Mouse (Mus musculus) mouse trophoblast stem cell (cell line): ENCODE data around the gene Angptl4.

Experiments used
- in situ Hi-C, 2 experiments: fragments of 300-500 bp; cut with MseI, MboI; formaldehyde crosslinking; loops; 2 replicates in 1 of 2; 3 replicates in 1 of 2; pipeline ENCODE4 v1.15.1; 2025

Angptl4 gene

DNA sequence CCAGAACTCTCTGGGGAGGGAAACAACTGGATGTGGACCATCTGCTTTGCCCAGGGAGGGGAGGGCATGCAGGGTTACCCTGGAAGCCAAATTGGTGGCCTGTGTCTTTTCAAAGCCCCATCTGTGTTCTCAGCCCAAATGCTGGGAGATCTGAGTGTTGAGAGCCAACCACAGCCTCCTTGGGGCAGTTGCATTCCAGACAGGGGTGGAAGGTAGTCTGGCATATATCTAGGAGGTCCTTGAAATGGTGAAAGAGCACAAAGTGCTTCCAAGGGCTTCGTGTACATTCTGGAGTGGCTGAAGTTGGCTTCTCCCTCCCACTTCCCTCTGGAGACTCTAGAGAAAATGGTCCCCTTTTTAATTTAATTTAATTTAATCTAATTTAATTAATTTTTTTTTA, 23.1 kb upstream of the Angptl4 start:
- in situ Hi-C loops, result no loop called here

- in situ Hi-C loops, result no loop called here
These were observed 22.6 kb upstream of the Angptl4 start for GRCm38 (mm10) chr17:33804205-33804604.

DNA sequence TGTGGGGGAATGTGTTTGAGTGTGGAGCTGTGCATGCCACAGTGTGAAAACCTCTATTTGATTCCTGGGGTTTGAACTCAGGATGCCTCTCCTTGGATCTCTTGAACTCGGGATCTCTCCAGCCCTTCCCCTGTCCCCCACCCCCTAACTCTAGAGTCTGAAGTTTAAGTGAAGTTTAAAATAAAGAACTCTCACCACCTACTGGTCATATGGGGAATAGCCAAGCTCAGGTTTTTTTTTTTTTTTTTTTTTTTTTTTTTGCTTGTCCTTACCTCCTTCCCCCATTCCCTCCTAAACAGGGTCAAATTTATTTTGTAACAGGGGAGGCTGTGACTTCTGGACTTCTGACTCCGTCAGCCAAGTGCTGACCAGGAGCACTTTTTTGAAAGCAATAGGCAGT, 20.6 kb upstream of the Angptl4 start:
- in situ Hi-C loops, result no loop called here

- in situ Hi-C loops, result no loop called here
These were observed 17.6 kb upstream of the Angptl4 start for GRCm38 (mm10) chr17:33799277-33799676.

DNA sequence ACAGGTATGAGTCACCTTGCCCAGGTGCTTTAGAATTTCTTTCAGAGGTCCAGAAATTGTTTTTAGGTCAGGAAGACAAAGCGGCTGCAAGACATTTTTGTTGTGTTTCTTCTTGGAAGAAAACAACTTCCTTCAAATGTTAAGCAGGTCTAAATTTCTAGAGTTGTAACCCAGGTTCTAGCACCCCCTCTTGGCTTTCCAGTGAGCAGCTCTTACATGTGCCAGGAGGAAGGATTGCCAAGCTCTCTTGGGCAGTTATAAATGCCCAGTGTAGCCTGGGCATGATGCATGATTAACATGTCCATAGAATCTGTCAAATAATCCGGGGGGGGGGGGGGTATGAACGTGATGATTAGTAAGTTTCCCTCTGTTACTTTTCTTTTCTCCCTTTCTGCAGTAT, 16.7 kb upstream of the Angptl4 start:
- in situ Hi-C loops, result no loop called here

- in situ Hi-C loops, result no loop called here
These were observed 7.1 kb upstream of the Angptl4 start for GRCm38 (mm10) chr17:33788732-33789131.

GRCm38 (mm10) chr17:33786375-33786774, 4.7 kb upstream of the Angptl4 start:
- in situ Hi-C loops, result no loop called here

DNA sequence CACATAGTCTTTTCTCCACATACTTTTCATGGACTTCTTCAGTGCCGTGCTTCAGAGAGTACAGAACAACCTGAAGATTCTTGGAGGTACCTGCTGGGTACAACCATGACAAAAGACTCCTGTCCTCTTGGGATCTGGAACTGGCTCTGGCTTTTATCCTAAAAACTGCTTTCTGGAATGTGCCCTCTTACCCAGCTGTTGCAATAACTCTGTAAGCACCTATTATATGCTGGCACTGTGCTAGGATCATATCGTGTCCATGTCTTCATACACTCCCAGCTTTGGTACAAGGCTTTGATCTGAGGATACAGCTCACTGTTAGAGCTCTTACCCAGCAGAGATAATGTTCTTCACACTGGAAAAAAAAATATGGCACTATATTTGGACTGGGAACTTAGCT, 3.3 kb upstream of the Angptl4 start:
- in situ Hi-C loops, result no loop called here

- in situ Hi-C loops, result no loop called here
These were observed 1.8 kb upstream of the Angptl4 start for GRCm38 (mm10) chr17:33783408-33783807.

GRCm38 (mm10) chr17:33782067-33782466, 437 bp upstream of the Angptl4 start:
- in situ Hi-C loops, result no loop called here

DNA sequence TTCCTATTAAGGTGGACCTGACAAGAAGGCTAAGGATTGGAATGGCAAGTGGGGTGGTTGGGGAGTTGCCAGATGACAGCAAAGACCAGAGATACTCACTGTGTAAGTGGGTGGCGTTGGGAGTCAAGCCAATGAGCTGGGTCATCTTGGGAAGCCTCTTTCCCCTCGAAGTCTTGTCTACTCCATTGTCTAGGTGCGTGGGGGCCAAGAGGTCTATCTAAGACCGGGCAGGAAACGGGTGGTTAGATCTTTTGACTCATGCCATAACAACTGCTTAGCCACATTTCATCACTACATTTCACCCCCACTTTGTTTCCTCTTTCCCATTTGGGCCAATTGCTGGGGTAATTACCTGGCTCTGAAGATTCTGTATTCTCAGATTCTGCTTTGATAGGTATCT, 1.2 kb downstream of the Angptl4 start:
- in situ Hi-C loops, result no loop called here

- in situ Hi-C loops, result no loop called here
These were observed 1.7 kb downstream of the Angptl4 start for GRCm38 (mm10) chr17:33779967-33780295.

DNA sequence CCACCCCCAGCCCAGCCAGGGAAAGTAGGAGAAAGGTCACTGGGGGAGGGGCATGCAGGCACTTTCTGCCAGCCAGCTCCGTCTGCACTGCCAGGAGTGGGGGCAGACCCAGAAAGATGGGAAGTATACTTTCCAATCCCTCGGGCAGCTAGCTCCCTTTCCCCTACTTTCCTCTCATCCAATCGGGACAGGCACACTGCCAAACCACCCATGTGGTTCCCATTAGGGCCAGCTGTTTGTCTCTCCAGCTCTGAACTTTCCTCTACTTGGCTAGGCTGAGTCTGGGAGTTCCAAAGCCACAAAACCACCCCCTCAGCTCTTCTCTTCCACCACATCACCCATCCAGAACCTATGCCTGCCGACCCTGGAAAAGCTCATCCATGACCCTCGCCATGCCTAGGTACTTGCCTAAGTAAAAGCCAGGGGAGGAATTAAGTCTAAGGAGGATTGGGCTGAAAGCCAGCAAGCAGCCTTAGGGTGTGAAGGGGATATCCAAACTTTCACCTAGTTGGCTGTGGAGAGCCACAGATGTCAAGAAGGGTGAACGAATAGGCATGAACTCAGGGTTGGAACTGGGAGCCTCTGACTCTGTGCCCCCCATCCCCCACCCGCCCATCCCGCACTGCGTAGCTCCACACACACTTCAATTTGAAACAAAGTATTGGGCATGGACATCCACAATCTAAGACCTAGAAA, 2.2 kb downstream of the Angptl4 start:
- in situ Hi-C loops, result no loop called here

GRCm38 (mm10) chr17:33775287-33775686, 6.3 kb downstream of the Angptl4 start:
- in situ Hi-C loops, result no loop called here

DNA sequence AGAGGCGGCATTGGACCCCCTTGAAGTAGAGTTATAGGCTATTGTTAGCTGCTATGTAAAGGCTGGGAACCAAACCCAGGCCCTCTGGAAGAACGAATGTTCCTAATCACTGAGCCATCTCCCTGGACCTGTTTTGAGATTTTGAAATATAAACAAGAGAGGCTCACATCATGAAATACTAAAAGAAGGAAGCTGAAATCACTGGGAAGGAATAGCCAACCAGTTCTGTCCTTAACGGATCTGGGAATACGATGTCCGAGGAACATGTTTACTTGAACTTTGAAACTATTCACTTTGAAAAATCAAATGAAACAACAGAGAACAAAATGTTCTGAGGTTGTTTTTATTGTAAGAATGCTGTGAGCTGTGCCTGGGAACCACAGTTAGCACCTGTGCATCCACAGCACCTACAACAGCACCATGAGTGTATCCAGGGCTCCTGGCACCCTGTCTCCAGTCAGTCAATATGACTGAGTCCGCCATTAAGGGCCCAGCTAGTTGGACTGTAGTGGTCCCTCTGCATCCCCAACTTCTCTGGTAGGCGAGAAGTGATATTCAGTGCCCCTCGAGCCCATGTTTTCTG, 7.0 kb downstream of the Angptl4 start:
- in situ Hi-C loops, result no loop called here

DNA sequence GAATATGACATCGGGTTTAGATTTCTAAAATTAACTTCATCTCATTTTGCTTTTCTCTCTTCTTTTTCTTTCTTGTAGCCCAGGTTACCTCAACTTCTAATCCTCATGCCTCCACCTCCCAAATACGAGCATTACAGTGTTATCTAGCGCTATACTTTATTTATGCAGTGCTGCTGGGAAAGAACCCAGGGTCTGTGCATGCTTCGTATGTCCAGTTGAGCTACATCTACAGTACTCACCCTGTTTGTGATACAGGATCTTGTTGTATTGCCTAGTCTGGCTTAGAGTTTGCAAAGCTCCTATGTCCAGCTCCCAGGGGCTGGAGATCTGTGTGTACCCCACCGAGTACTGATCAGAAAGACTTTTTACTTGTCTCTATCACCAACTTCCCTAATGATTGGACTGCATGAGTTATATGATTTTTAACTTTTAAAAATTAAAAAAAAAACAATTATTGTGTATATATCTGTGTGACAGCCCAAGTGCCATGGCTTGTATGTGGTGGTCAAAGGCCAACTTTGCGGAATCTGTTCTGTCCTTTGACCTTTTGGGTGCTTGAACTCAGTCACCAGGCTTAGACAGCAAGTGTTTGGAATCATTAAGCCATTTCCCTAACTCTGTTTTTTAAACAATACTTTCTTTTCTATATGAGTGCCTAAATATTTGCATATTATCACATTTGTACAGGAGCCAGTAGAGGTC, 7.6 kb downstream of the Angptl4 start:
- in situ Hi-C loops, result no loop called here

GRCm38 (mm10) chr17:33773426-33773825, 8.2 kb downstream of the Angptl4 start:
- in situ Hi-C loops, result no loop called here

DNA sequence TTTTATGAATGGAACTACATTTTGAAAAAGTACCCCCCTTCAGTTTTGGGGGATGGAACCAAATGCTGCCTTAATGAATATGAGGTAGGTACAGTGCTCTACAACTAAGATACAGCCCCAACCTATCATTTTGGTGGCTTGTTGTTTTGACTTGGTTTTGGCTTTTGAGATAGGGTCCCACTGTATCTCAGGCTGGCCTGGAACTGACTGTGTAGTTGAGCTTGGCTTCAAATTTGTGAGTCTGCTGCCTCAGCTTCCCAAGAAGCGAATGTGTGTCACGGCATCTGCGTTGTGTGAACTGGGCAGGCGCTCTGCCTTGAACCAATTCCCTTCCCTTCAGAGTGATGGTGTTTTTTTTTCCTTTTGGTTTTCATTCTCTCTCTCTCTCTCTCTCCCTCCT, 10.0 kb downstream of the Angptl4 start:
- in situ Hi-C loops, result no loop called here

DNA sequence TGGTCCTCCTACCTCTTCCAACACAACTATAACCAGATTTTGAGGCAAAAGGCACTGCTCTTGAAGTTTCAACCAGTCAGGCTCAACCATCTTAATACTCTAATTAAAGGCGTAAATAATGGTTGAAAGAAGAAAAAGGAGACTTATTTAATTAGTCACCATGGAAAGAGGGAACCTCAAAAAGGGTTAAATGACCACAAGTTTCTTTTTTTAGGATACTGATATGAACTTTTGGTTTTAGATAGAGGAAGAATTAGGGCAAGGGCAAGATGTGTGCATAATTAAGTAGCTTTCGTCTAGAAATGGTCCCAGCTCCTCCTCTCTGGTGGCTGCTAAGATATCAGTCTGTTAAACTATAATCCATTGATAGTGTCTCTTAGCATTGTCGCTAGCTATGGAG, 15.2 kb downstream of the Angptl4 start:
- in situ Hi-C loops, result no loop called here

DNA sequence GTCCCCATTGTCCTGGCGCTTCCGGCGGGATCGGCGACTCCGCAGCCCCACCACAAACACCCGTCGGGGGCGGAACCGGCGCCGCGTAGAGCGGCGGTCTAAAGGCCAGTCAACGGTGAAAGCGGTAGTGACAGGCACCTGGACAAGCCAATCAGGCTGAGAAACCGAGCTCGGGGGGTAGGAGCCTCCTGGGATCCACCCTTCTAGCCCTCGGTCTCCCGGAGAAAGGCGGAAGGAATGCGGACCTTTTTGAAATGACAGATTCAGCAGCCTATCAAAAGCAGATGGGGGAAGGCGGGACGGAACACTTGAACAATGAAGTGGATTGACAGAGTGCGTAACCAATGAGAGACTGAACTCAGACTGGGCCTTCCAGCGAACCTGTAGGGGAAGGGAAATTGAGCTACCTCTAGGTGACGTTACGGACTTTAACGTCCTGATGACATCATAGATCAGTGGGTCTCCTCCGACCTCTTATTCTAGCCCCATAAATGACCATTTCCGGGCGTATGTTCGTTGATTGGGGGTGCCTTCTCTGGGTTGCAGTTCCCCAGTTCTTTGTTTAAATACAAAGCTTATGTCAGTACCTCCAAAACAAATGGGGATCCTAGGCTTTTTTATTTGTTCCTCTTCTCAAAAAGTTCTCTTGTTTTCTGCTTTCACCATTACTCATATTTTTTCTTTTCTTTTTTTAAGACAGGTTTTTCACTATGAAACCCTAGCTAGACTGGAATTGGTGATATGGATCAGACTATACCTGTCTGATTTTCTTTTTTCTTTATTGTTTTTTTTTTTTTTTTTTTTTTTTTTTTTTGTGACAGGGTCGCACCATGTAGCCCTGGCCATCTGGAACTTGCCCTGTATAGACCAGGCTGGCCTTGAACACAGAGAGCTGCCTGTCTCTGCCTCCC, 21.1 kb downstream of the Angptl4 start, which contains the start of gene Rab11b:
TSS of gene Rab11b (minus strand) at position 276 of the 911 bp plus-strand sequence.
- in situ Hi-C loops, result no loop called here

DNA sequence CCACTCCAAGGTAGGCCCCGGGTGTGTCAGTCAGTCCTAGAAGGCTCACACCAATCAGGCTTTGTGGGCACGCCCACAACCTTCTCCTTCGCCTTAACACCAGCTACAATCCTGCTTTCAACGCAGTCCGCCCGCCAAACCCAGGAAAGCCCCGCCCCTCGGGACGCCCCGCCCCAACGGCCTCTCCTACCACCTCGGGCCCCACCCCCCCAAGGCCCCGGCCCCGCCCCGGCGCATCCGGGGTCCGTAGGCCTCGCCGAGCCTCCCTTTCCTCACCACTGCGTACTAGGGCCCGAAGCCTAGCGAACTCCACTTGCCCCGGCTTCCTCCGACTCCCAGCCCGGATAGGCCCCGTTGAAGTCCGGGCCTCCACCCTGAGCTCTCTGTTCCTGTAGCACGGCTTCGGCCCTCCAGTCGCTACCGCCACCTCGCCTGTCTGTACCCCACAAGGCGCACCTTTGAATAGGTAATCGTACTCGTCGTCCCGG, 21.8 kb downstream of the Angptl4 start:
- in situ Hi-C loops, result no loop called here

GRCm38 (mm10) chr17:33757231-33757630, 24.4 kb downstream of the Angptl4 start:
- in situ Hi-C loops, result no loop called here
